Mouse (Mus musculus): ENCODE results near the gene Cds1. TPM values are rescaled to one million over a fixed set of nuclear protein-coding genes. Genes with fewer than 3 reads are reported as not detected.
"Not testable (repeated sequence)": the region's sequence is repeated elsewhere in the genome, so short reads cannot be mapped to it uniquely, and the experiment has no call there.

Gene Cds1
- total and polyA plus RNA-seq, 2 experiments from 2014 or later = 9.6 to 13.5 TPM

GRCm38 (mm10) chr5:101836221-101836620, 71.3 kb downstream of the Cds1 start:
- Histone ChIP-seq H3K27me3 (ENCODE audit: insufficient read depth, low read length) (no peaks in the 10 kb centered on the region), H3K27ac (ENCODE audit: low read depth, low read length) (no peak overlapping the region), H3K4me2 (ENCODE audit: low read depth) (no peak overlapping the region), H3K4me1 (ENCODE audit: insufficient read depth) (no peaks in the 10 kb centered on the region), H3K9me3 (ENCODE audit: low read length) (no peaks in the 10 kb centered on the region), H3K9ac (no peak overlapping the region), H3K4me3 (ENCODE audit: low read depth, low read length) (no peak overlapping the region), H3K36me3 (ENCODE audit: insufficient read depth) (peaks cover 66% of the 10 kb centered on the region)
- 93% methylated on average over 11 of the region's 11 CpGs for WGBS
- no peak for TF ChIP-seq CTCF (IDR thresholded peaks at IDR 0.05; ENCODE audit: low read depth)
- no peak for DNase-seq
- no peak for ATAC-seq

- H3K36me3 ChIP-seq (ENCODE audit: insufficient read depth) = peaks cover 70% of the 10 kb centered on the region
- not testable (repeated sequence) for H3K9me3 ChIP-seq (ENCODE audit: low read length); H3K4me1 ChIP-seq (ENCODE audit: insufficient read depth); H3K9ac ChIP-seq; H3K27me3 ChIP-seq (ENCODE audit: insufficient read depth, low read length); DNase-seq; H3K4me3 ChIP-seq (ENCODE audit: low read depth, low read length); H3K27ac ChIP-seq (ENCODE audit: low read depth, low read length); ATAC-seq; H3K4me2 ChIP-seq (ENCODE audit: low read depth)
- 97% methylated on average over 2 of the region's 2 CpGs for WGBS
Measured at GRCm38 (mm10) chr5:101837605-101838004, 72.7 kb downstream of the Cds1 start.

- H3K4me3 ChIP-seq (ENCODE audit: low read depth, low read length) = no peak overlapping the region
- no peak overlapping the region for H3K4me2 ChIP-seq (ENCODE audit: low read depth)
- no peak overlapping the region for H3K9ac ChIP-seq
- no peaks in the 10 kb centered on the region for H3K27me3 ChIP-seq (ENCODE audit: insufficient read depth, low read length)
- ATAC-seq (0 out of 2 replicates have a peak, but pooled peaks have one; percentile 3), DNase-seq (no peak)
- H3K36me3 ChIP-seq (ENCODE audit: insufficient read depth) = peaks cover 81% of the 10 kb centered on the region
- no peaks in the 10 kb centered on the region for H3K9me3 ChIP-seq (ENCODE audit: low read length)
- H3K4me1 ChIP-seq (ENCODE audit: insufficient read depth) = no peaks in the 10 kb centered on the region
- H3K27ac ChIP-seq (ENCODE audit: low read depth, low read length) = no peak overlapping the region
- no peak for TF ChIP-seq CTCF (IDR thresholded peaks at IDR 0.05; ENCODE audit: low read depth)
- WGBS = 93% methylated on average over 5 of the region's 5 CpGs
Measured at GRCm38 (mm10) chr5:101840476-101840875, 75.5 kb downstream of the Cds1 start.

GRCm38 (mm10) chr5:101845011-101845410, 80.1 kb downstream of the Cds1 start:
- TF ChIP-seq CTCF (IDR thresholded peaks at IDR 0.05; ENCODE audit: low read depth) = no peak

GRCm38 (mm10) chr5:101845930-101846329, 81.0 kb downstream of the Cds1 start:
- Histone ChIP-seq H3K27me3 (ENCODE audit: insufficient read depth, low read length) (no peaks in the 10 kb centered on the region), H3K4me1 (ENCODE audit: insufficient read depth) (no peaks in the 10 kb centered on the region), H3K4me3 (ENCODE audit: low read depth, low read length) (no peak overlapping the region), H3K9me3 (ENCODE audit: low read length) (no peaks in the 10 kb centered on the region), H3K9ac (no peak overlapping the region), H3K36me3 (ENCODE audit: insufficient read depth) (peaks cover 98% of the 10 kb centered on the region), H3K27ac (ENCODE audit: low read depth, low read length) (no peak overlapping the region), H3K4me2 (ENCODE audit: low read depth) (no peak overlapping the region)
- ATAC-seq (no peak), DNase-seq (no peak)
- TF ChIP-seq CTCF (IDR thresholded peaks at IDR 0.05; ENCODE audit: low read depth) = no peak
- 90% methylated on average over 8 of the region's 8 CpGs for WGBS

More at GRCm38 (mm10) chr5:101845011-101845410, 80.1 kb downstream of the Cds1 start:
- H3K9me3 ChIP-seq (ENCODE audit: low read length) = no peaks in the 10 kb centered on the region
- DNase-seq (no peak), ATAC-seq (no peak)
- H3K4me1 ChIP-seq (ENCODE audit: insufficient read depth) = no peaks in the 10 kb centered on the region
- peaks cover 99% of the 10 kb centered on the region for H3K36me3 ChIP-seq (ENCODE audit: insufficient read depth)
- H3K4me2 ChIP-seq (ENCODE audit: low read depth) = no peak overlapping the region
- H3K27ac ChIP-seq (ENCODE audit: low read depth, low read length) = no peak overlapping the region
- 97% methylated on average over 14 of the region's 14 CpGs for WGBS
- no peaks in the 10 kb centered on the region for H3K27me3 ChIP-seq (ENCODE audit: insufficient read depth, low read length)
- H3K9ac ChIP-seq = no peak overlapping the region
- no peak overlapping the region for H3K4me3 ChIP-seq (ENCODE audit: low read depth, low read length)

- Histone ChIP-seq H3K36me3 (ENCODE audit: insufficient read depth) (peaks cover 98% of the 10 kb centered on the region), H3K4me3 (ENCODE audit: low read depth, low read length) (no peak overlapping the region), H3K27me3 (ENCODE audit: insufficient read depth, low read length) (no peaks in the 10 kb centered on the region), H3K4me2 (ENCODE audit: low read depth) (no peak overlapping the region), H3K9me3 (ENCODE audit: low read length) (no peaks in the 10 kb centered on the region), H3K9ac (no peak overlapping the region), H3K4me1 (ENCODE audit: insufficient read depth) (no peaks in the 10 kb centered on the region), H3K27ac (ENCODE audit: low read depth, low read length) (no peak overlapping the region)
- DNase-seq (no peak), ATAC-seq (no peak)
- no peak for TF ChIP-seq CTCF (IDR thresholded peaks at IDR 0.05; ENCODE audit: low read depth)
- 91% methylated on average over 7 of the region's 7 CpGs for WGBS
Measured at GRCm38 (mm10) chr5:101847323-101847722, 82.4 kb downstream of the Cds1 start.

GRCm38 (mm10) chr5:101847762-101848161, 82.8 kb downstream of the Cds1 start:
- DNase-seq = no peak
- no peaks in the 10 kb centered on the region for H3K4me1 ChIP-seq (ENCODE audit: insufficient read depth)
- no peak overlapping the region for H3K4me3 ChIP-seq (ENCODE audit: low read depth, low read length)
- H3K36me3 ChIP-seq (ENCODE audit: insufficient read depth) = peaks cover 98% of the 10 kb centered on the region
- H3K9me3 ChIP-seq (ENCODE audit: low read length) = no peaks in the 10 kb centered on the region
- TF ChIP-seq CTCF (IDR thresholded peaks at IDR 0.05; ENCODE audit: low read depth) = no peak
- H3K27ac ChIP-seq (ENCODE audit: low read depth, low read length) = no peak overlapping the region
- no peaks in the 10 kb centered on the region for H3K27me3 ChIP-seq (ENCODE audit: insufficient read depth, low read length)
- H3K4me2 ChIP-seq (ENCODE audit: low read depth) = no peak overlapping the region
- no peak overlapping the region for H3K9ac ChIP-seq
- no peak for ATAC-seq
- 63% methylated on average over 4 of the region's 4 CpGs for WGBS

GRCm38 (mm10) chr5:101851133-101851532, 86.2 kb downstream of the Cds1 start:
- Histone ChIP-seq H3K27me3 (ENCODE audit: insufficient read depth, low read length) (no peaks in the 10 kb centered on the region), H3K9ac (no peak overlapping the region), H3K4me3 (ENCODE audit: low read depth, low read length) (no peak overlapping the region), H3K9me3 (ENCODE audit: low read length) (no peaks in the 10 kb centered on the region), H3K36me3 (ENCODE audit: insufficient read depth) (peaks cover 98% of the 10 kb centered on the region), H3K4me2 (ENCODE audit: low read depth) (no peak overlapping the region), H3K4me1 (ENCODE audit: insufficient read depth) (no peaks in the 10 kb centered on the region), H3K27ac (ENCODE audit: low read depth, low read length) (no peak overlapping the region)
- WGBS = 95% methylated on average over 7 of the region's 7 CpGs
- ATAC-seq (no peak), DNase-seq (no peak)
- no peak for TF ChIP-seq CTCF (IDR thresholded peaks at IDR 0.05; ENCODE audit: low read depth)
